Mouse (Mus musculus) layer of hippocampus, adult 11-12 months (tissue): ENCODE results near the gene Itga8.
A peak's percentile ranks its signal among the peaks of the same experiment; 100 is the strongest.

Source experiments
- DNase-seq: peaks from one replicate; pipeline ENCODE4 v3.0.0; 2022; ENCODE audit warnings: low spot score

Itga8 gene

GRCm38 (mm10) chr2:12301431-12302170 lies at the start of gene Itga8:
Itga8 (minus strand) TSS chr2:12301922.
- DNase-seq, result peak; percentile 82

GRCm38 (mm10) chr2:12348914-12349313 lies 47.2 kb upstream of the Itga8 start:
- no peak for DNase-seq

GRCm38 (mm10) chr2:12331962-12332361 lies 30.2 kb upstream of the Itga8 start:
- DNase-seq, result peak; percentile 51

- no peak for DNase-seq
Measured at GRCm38 (mm10) chr2:12329620-12330019, 27.9 kb upstream of the Itga8 start.

- DNase-seq, result no peak
Measured at GRCm38 (mm10) chr2:12329068-12329407, 27.3 kb upstream of the Itga8 start.

GRCm38 (mm10) chr2:12328355-12329067 lies 26.8 kb upstream of the Itga8 start:
- no peak for DNase-seq

GRCm38 (mm10) chr2:12327691-12328354 lies 26.1 kb upstream of the Itga8 start:
- DNase-seq, result no peak

- no peak for DNase-seq
Measured at GRCm38 (mm10) chr2:12327216-12327615, 25.5 kb upstream of the Itga8 start.

GRCm38 (mm10) chr2:12325868-12326267 lies 24.1 kb upstream of the Itga8 start:
- DNase-seq, result no peak

GRCm38 (mm10) chr2:12325417-12325816 lies 23.7 kb upstream of the Itga8 start:
- peak; percentile 75 for DNase-seq

GRCm38 (mm10) chr2:12320914-12321313 lies 19.2 kb upstream of the Itga8 start:
- no peak for DNase-seq

- DNase-seq, result no peak
Measured at GRCm38 (mm10) chr2:12318715-12319114, 17.0 kb upstream of the Itga8 start.

- DNase-seq, result no peak
Measured at GRCm38 (mm10) chr2:12318036-12318435, 16.3 kb upstream of the Itga8 start.

GRCm38 (mm10) chr2:12317343-12317742 lies 15.6 kb upstream of the Itga8 start:
- DNase-seq, result no peak

GRCm38 (mm10) chr2:12316361-12316760 lies 14.6 kb upstream of the Itga8 start:
- no peak for DNase-seq

GRCm38 (mm10) chr2:12314028-12314427 lies 12.3 kb upstream of the Itga8 start:
- no peak for DNase-seq

GRCm38 (mm10) chr2:12308466-12308865 lies 6.7 kb upstream of the Itga8 start:
- no peak for DNase-seq

- DNase-seq, result no peak
Measured at GRCm38 (mm10) chr2:12307311-12307710, 5.6 kb upstream of the Itga8 start.

- DNase-seq, result no peak
Measured at GRCm38 (mm10) chr2:12305064-12305650, 3.4 kb upstream of the Itga8 start.

GRCm38 (mm10) chr2:12300449-12301228 lies 1.1 kb downstream of the Itga8 start:
- no peak for DNase-seq

GRCm38 (mm10) chr2:12297287-12297686 lies 4.4 kb downstream of the Itga8 start:
- DNase-seq, result no peak

- DNase-seq, result no peak
Measured at GRCm38 (mm10) chr2:12295150-12295549, 6.6 kb downstream of the Itga8 start.
